Mouse (Mus musculus) liver, embryonic 16.5 days (tissue): Measurements from ENCODE around the gene Fbxo6. TPM values are rescaled to one million over a fixed set of nuclear protein-coding genes. Genes with fewer than 3 reads are reported as not detected.

ENCODE experiments used
- microRNA-seq: library from miRNA; unstranded; fragments of <30 nt; microRNA quantifications from one replicate; pipeline ENCODE4, GENCODE M21; 2016
- polyA plus RNA-seq: library from polyadenylated mRNA; unstranded; fragments of >200 nt; fragmentation: Nextera tagmentation; extraction: Ambion mirVana; gene quantifications from 2 replicates; pipeline ENCODE4 v1.2.1, GENCODE M21; 2015

Gene Fbxo6
- polyA plus RNA-seq, 1 experiment from 2014 or later: 11.4 TPM

Small RNA genes lying within 50 kb of the gene (microRNA-seq; reads per million reads assigned to microRNA genes)
- gene Mir7022: not detected

Other genes starting within 250 kb of the Fbxo6 start
- 15.9 and 16.2 TPM in 2 replicates for gene Mfn2, start 247.4 kb downstream of the Fbxo6 start, polyA plus RNA-seq
- gene Plod1, start 215.4 kb downstream of the Fbxo6 start, polyA plus RNA-seq: 28.8 and 30.7 TPM in 2 replicates
- 4.0 and 5.8 TPM in 2 replicates for gene 2510039O18Rik, start 211.2 kb downstream of the Fbxo6 start, polyA plus RNA-seq
- gene Nppb, start 166.4 kb downstream of the Fbxo6 start, polyA plus RNA-seq: not detected in 2 replicates
- gene Nppa, start 151.4 kb downstream of the Fbxo6 start, polyA plus RNA-seq: not detected in 2 replicates
- 1.4 and 1.8 TPM in 2 replicates for gene Clcn6, start 113.3 kb downstream of the Fbxo6 start, polyA plus RNA-seq
- gene Mthfr, start 113.1 kb downstream of the Fbxo6 start, polyA plus RNA-seq: 10.9 and 11.9 TPM in 2 replicates
- gene Agtrap, start 64.1 kb downstream of the Fbxo6 start, polyA plus RNA-seq: 9.2 and 9.4 TPM in 2 replicates
- 12.4 and 13.9 TPM in 2 replicates for gene Mad2l2, start 21.8 kb downstream of the Fbxo6 start, polyA plus RNA-seq
- gene Draxin, start 21.4 kb downstream of the Fbxo6 start, polyA plus RNA-seq: 0.04 TPM in 2 replicates
- 0.63 and 0.71 TPM in 2 replicates for gene Fbxo44, start 8.3 kb upstream of the Fbxo6 start, polyA plus RNA-seq
- not detected in 2 replicates for gene Fbxo2, start 8.5 kb upstream of the Fbxo6 start, polyA plus RNA-seq
- gene Disp3, start 135.8 kb upstream of the Fbxo6 start, polyA plus RNA-seq: 0.17 TPM in 1 of 2 replicates, not detected in the other